Mouse (Mus musculus) stomach, embryonic 14.5 days (tissue): ENCODE measurements around the gene Erbb3. TPM values are rescaled to one million over a fixed set of nuclear protein-coding genes. Genes with fewer than 3 reads are reported as not detected.
"Not testable (repeated sequence)": the region's sequence is repeated elsewhere in the genome, so short reads cannot be mapped to it uniquely, and the experiment has no call there.

ENCODE experiments used
- ATAC-seq: fragments of 200-750 bp; cut with Nextera tagmentation; 2 replicates; pipeline ENCODE4 v1.8.0; 2017; ENCODE audit warnings: low read depth, moderate TSS enrichment; ENCODE audit not compliant: insufficient number of reproducible peaks, insufficient read depth, low FRiP score
- H3K27ac ChIP-seq: fragments of 300-500 bp; sonication (generic); 2 replicates; pipeline ENCODE4 v1.5.1; 2014; ENCODE audit warnings: mild to moderate bottlenecking, low read length, moderate library complexity, mixed read lengths
- H3K27me3 ChIP-seq: fragments of 300-500 bp; sonication (generic); 2 replicates; pipeline ENCODE4 v1.6.1; 2014; ENCODE audit warnings: low read length, control low read depth, mixed read lengths; ENCODE audit not compliant: control insufficient read depth, insufficient read depth
- H3K36me3 ChIP-seq: fragments of 300-500 bp; sonication (generic); 2 replicates; pipeline ENCODE4 v1.6.1; 2014; ENCODE audit warnings: mild to moderate bottlenecking, control low read depth, low read length, moderate library complexity, mixed read lengths; ENCODE audit not compliant: control insufficient read depth, insufficient read depth
- H3K4me1 ChIP-seq: fragments of 300-500 bp; sonication (generic); 2 replicates; pipeline ENCODE4 v1.6.1; 2014; ENCODE audit warnings: low read length, control low read depth, mixed read lengths; ENCODE audit not compliant: control insufficient read depth, insufficient read depth
- H3K4me2 ChIP-seq: fragments of 300-500 bp; sonication (generic); replicated peaks from 2 replicates; pipeline ENCODE4 v1.6.1; 2014; ENCODE audit warnings: low read depth, low read length, control low read depth
- H3K4me3 ChIP-seq: fragments of 300-500 bp; sonication (generic); 2 replicates; pipeline ENCODE4 v1.5.1; 2014; ENCODE audit warnings: low read depth, low read length, control low read depth
- H3K9ac ChIP-seq: fragments of 300-500 bp; sonication (generic); replicated peaks from 2 replicates; pipeline ENCODE4 v1.6.1; 2014; ENCODE audit warnings: low read depth, mild to moderate bottlenecking, control low read depth, low read length, moderate library complexity, mixed read lengths
- H3K9me3 ChIP-seq: fragments of 300-500 bp; sonication (generic); 2 replicates; pipeline ENCODE4 v1.6.1; 2016; ENCODE audit warnings: low read depth, low read length, control low read depth; ENCODE audit not compliant: control insufficient read depth
- WGBS: fragments of 180-500 bp; shearing (Covaris S2); extraction: QIAGEN DNeasy Blood & Tissue Kit; methylation state at CpG from one replicate; pipeline ENCODE4 v1.1.7; 2014; 5-methylcytosine and 5-hydroxymethylcytosine counted together
- polyA plus RNA-seq: library from polyadenylated mRNA; unstranded; fragments of >200 nt; fragmentation: Nextera tagmentation; extraction: Ambion mirVana; gene quantifications from 2 replicates; pipeline ENCODE4 v1.2.1, GENCODE M21; 2014

The Erbb3 gene
- polyA plus RNA-seq, 1 experiment from 2014 or later = 27.1 TPM

DNA sequence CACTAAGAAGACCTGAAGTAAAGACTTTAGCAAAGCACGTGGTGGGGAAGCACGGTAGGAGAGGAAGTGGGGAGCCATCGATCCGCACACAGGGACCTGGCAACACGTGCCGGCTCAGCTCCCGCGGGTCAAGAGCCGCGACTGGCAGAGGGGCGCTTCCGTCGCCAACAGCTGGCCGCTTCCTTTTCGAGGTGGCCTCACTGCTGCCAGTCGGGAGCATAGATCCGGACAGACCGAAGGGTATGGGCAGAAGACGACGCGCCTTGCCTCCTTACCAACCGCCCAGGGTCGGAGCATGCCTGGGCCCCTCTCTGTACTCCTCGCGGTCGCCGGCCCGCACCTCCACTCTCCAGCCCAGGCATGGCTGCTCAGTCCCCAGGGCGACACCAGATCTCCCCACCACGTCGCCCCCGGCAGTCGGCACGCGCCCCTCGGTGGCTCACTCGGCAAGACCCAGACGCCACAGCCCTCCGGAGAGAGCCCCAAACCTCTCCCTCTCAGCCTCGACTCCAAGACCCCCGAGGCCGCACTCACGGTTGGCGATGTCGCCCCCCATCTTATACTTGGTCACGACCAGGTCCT is 24.2 kb downstream of the Erbb3 start:
- Histone ChIP-seq H3K9ac (peak overlapping the region; percentile 79), H3K4me2 (peak overlapping the region; percentile 86), H3K4me3 (peak overlapping the region; percentile 90), H3K27ac (peak overlapping the region; percentile 91), H3K9me3 (no peaks in the 10 kb centered on the region), H3K27me3 (no peaks in the 10 kb centered on the region), H3K36me3 (peaks cover 32% of the 10 kb centered on the region), H3K4me1 (peaks cover 12% of the 10 kb centered on the region)
- WGBS = under 1% methylated on average over 44 of the region's 46 CpGs
- peak; percentile 7; the same call in 1 of the 2 replicates for ATAC-seq

DNA sequence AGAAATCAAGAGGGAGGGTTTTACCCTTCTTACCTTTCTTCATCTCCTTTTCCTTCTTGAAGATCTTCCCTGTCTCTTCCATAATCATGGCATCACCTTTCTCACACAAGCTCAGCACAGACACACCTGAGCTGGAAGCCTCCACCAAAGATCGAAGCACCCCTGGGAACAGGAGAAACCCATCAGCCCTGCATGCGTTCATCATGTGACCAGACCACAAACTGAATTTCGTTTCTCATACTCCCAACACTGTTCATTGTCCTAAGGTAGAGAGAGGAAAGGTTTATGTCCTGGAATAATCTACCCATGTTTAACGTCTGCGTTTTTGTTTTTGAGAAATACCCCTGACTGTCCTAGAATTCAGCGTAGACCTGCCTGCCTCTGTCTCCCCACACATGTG is 25.9 kb downstream of the Erbb3 start:
- no peak overlapping the region for H3K9ac ChIP-seq
- peaks cover 12% of the 10 kb centered on the region for H3K4me1 ChIP-seq
- no peak for ATAC-seq
- peaks cover 49% of the 10 kb centered on the region for H3K36me3 ChIP-seq
- 86% methylated on average over 6 of the region's 6 CpGs for WGBS
- no peaks in the 10 kb centered on the region for H3K9me3 ChIP-seq
- no peak overlapping the region for H3K27ac ChIP-seq
- H3K27me3 ChIP-seq = no peaks in the 10 kb centered on the region
- H3K4me3 ChIP-seq = no peak overlapping the region; the same call in 1 of the 2 replicates
- peak overlapping the region; percentile 86; the same call in 1 of the 2 replicates for H3K4me2 ChIP-seq

DNA sequence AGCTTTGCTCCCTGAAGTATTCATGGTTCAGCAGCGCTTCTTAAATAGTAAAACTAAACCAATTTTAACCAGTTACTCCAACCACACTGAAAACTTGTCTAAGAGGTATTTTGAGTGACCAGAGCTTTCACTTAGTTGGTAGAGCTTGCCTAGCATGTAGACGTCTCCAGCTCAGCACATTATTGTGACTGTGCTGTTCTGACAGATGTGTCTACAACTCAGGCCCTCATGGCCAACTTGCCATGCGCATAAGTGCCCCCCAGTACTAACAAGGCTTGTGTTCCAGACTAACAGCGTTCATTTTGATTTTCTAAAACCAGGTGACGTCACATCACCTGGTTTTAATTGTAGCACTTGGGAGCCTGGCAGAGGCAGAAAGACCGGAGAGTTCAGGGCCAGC is 32.5 kb downstream of the Erbb3 start:
- Histone ChIP-seq H3K9me3 (no peaks in the 10 kb centered on the region), H3K27ac (no peak overlapping the region), H3K4me3 (no peak overlapping the region), H3K27me3 (no peaks in the 10 kb centered on the region), H3K9ac (no peak overlapping the region), H3K36me3 (peaks cover 51% of the 10 kb centered on the region), H3K4me1 (no peaks in the 10 kb centered on the region), H3K4me2 (no peak overlapping the region)
- WGBS = 89% methylated on average over 6 of the region's 6 CpGs
- ATAC-seq = no peak

DNA sequence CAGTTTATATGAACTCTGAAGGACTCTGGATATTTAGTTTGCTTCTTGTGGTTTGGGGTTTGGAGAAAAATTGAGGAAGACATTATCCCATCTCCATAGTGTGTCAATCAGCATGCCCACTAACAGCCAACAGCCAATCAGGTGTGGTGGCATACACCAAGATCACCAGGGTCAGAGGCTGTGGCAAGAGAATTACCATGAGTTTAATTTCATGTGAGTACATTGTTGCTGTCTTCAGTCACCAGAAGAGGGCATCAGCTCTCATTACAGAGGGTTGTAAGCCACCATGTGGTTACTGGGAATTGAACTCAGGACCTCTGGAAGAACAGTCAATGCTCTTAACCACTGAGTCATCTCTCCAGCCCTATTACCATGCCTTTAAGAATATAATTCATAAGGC is 33.2 kb downstream of the Erbb3 start:
- H3K4me2 ChIP-seq = no peak overlapping the region
- no peak for ATAC-seq
- H3K9ac ChIP-seq = no peak overlapping the region
- H3K27me3 ChIP-seq = no peaks in the 10 kb centered on the region
- H3K27ac ChIP-seq = no peak overlapping the region
- no peaks in the 10 kb centered on the region for H3K9me3 ChIP-seq
- no peaks in the 10 kb centered on the region for H3K4me1 ChIP-seq
- peaks cover 44% of the 10 kb centered on the region for H3K36me3 ChIP-seq
- no peak overlapping the region for H3K4me3 ChIP-seq

DNA sequence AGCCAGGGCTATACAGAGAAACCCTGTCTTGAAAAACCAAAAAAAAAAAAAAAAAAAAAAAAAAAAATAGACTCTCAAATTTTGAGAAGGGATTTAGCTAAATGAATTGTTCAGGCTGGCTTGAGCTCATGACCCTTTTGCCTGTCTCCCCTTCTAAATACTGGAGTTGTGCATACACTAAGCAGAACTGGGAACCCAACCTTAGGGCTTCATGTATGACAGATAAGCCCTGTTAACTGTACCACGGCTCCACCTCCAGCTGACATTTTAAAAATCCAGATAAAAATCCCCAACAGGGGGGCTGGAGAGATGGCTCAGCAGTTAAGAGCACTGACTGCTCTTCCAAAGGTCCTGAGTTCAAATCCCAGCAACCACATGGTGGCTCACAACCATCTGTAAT is 33.9 kb downstream of the Erbb3 start:
- H3K9me3 ChIP-seq, H3K9ac ChIP-seq, H3K4me1 ChIP-seq, H3K4me2 ChIP-seq, H3K27ac ChIP-seq, ATAC-seq, H3K27me3 ChIP-seq, H3K4me3 ChIP-seq: not testable (repeated sequence)
- 84% methylated on average over 1 of the region's 1 CpGs for WGBS
- H3K36me3 ChIP-seq = peaks cover 37% of the 10 kb centered on the region

DNA sequence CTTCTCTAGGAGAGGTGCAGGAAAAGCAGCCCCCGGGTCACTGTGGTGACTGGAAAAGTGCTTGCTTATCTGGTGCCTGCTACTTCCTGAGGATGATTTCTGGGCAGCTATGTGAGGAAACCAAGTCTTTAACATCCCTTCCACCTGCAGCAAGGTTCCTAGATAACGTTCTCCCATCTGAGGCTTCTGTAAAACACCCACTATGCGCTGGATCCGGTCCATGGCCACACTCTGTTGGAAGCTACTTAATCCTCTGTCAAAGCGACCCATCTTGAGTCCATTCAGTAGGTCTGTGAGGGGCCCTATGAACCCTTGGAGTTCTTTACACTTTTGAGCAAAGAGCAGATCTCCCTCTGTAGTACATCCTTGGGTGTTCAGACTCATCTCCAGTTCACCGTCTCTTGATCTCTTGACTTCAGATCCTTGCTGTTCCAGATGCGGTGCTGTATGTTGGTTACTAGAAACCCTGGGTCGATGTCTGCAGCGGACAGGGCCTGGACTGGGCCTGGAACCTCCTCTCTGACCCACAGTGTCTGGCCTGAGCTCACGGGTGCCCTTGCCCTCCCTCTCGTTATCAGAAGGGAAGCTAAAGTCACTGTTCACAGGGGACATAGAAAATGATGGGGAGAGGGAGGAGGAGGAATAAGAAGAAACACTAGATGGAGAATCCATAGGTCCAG is 39.2 kb downstream of the Erbb3 start:
- H3K4me2 ChIP-seq, H3K9me3 ChIP-seq: not testable (repeated sequence)
- 92% methylated on average over 11 of the region's 11 CpGs for WGBS

DNA sequence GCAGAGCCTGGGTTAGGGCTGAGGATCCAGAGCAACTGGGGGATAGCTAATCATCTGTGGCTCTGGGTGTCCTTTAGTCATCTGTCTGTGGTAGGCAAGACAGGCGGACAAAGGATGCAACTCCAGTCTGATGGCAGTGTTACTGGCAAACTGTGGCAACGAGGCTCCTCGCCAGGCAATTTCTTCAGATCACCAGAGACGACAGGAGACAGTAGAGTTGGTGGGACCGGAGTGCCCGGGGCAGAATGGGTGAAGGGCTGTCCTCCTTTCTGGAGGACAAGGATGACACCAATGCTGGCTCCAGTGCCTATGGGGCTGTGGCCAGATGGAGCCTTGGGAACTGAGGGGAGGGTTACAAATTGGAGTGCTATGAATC is 39.8 kb downstream of the Erbb3 start:
- not testable (repeated sequence) for H3K4me3 ChIP-seq, H3K4me2 ChIP-seq

More for the DNA sequence above, 39.2 kb downstream of the Erbb3 start:
- not testable (repeated sequence) for H3K27ac ChIP-seq, H3K4me1 ChIP-seq, H3K27me3 ChIP-seq, ATAC-seq, H3K36me3 ChIP-seq, H3K9ac ChIP-seq, H3K4me3 ChIP-seq

DNA sequence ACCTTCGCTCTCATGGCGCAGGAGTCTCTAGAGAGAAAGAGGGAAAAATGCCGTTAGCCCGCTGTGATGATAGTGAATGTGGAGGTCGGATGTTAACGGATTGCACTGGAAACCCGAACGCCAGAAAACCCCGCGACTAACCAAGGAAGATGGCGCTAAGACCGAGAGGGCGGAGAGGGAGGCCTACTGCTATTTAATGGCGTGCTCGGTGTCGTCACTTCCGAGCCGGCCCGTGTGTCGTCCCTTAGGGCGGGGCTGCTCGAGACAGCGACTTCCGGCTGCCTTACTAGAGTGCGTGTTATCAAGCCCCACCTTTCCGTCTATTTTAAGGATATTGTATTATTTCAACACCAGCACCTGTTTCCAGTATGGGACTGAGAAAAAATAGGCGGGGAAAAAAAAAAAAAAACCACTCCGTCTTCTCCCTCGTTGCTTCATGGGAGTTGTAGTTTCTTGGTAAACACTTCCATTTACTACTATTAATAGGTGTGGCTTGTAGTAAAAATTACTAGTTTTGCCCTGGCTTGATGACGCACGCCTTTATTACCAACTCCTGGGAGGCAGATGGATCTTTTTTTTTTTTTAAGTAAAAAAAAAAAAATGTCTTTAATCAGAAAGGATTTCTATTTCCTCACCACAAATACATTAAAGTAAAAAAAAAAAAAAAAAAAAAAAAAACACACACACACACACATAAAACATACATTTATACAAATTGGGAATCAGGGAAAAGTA is 40.3 kb downstream of the Erbb3 start, which contains the start of gene Rpl41:
Rpl41 (minus strand) TSS at position 359 of the 735 bp plus-strand sequence.
- peak; percentile 93 for ATAC-seq
- H3K27ac ChIP-seq = peak within 1 kb of the TSS; percentile 94
- H3K9me3 ChIP-seq = no peaks in the 10 kb centered on the region
- no peaks in the 10 kb centered on the region for H3K27me3 ChIP-seq
- WGBS = under 1% methylated on average over 31 of the region's 31 CpGs
- H3K36me3 ChIP-seq = peaks cover 13% of the 10 kb centered on the region
- H3K4me2 ChIP-seq = peak within 1 kb of the TSS; percentile 69
- H3K9ac ChIP-seq = peak within 1 kb of the TSS; percentile 89
- H3K4me1 ChIP-seq = 0 out of 2 replicates have a peak, but pooled peaks cover 3% of the 10 kb centered on the region
- peak within 1 kb of the TSS; percentile 73 for H3K4me3 ChIP-seq

More for the DNA sequence above, 39.8 kb downstream of the Erbb3 start:
- not testable (repeated sequence) for H3K36me3 ChIP-seq, H3K27me3 ChIP-seq, ATAC-seq, H3K9ac ChIP-seq, H3K27ac ChIP-seq, H3K9me3 ChIP-seq, H3K4me1 ChIP-seq
- WGBS = 69% methylated on average over 6 of the region's 6 CpGs
